Mouse (Mus musculus): ENCODE measurements around the gene Ninj2.

DNA sequence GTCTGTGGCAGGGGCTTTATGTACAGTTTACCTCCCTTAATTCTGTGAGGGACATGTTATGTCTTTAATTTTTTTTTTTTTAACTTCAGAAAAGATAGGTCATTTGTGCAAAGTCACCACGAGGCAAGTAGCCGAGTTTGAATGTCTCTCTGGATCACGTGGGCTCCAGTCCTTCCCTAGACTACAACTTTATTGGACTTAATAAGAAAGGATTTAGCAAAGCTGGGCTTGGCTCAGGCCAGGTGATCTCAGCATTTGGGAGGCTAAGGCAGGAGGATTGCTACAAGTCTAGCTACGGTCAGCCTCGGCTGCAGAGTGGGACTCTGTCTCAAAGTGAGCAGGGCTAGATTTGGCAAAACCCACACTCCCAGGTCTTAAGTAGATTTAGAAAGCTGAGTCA is 16.8 kb downstream of the Ninj2 start:
- no peak for TF ChIP-seq EP300 (IDR thresholded peaks at IDR 0.05; ENCODE audit: low read depth)
- no peak for TF ChIP-seq CTCF (IDR thresholded peaks at IDR 0.05; ENCODE audit: low read depth)

Measured in heart, postnatal 0 days (tissue).